Mouse (Mus musculus) bone marrow, adult 2 months (tissue): ENCODE data around the gene Trub1. TPM values are rescaled to one million over a fixed set of nuclear protein-coding genes. Genes with fewer than 3 reads are reported as not detected.

Experiments
- H3K27ac ChIP-seq: fragments of 200-500 bp; 2 replicates; pipeline ENCODE4 v1.5.1; 2012; ENCODE audit warnings: low read depth, mild to moderate bottlenecking, control low read depth, inconsistent platforms, low read length; ENCODE audit not compliant: control insufficient read depth, poor library complexity, insufficient read depth
- H3K4me1 ChIP-seq: fragments of 200-500 bp; 2 replicates; pipeline ENCODE4 v1.6.1; 2011; ENCODE audit warnings: low read length; ENCODE audit not compliant: control insufficient read depth, insufficient read depth
- H3K4me3 ChIP-seq: fragments of 200-500 bp; replicated peaks from 2 replicates; pipeline ENCODE3; 2011; ENCODE audit warnings: mild to moderate bottlenecking, low read depth, low read length, control low read depth; ENCODE audit not compliant: control insufficient read depth
- CTCF ChIP-seq: fragments of 200-500 bp; IDR thresholded peaks from 2 replicates; pipeline ENCODE4 v1.5.1; 2011; ENCODE audit warnings: low read length, control low read depth; ENCODE audit not compliant: control insufficient read depth, insufficient read depth
- POLR2A ChIP-seq: fragments of 200-500 bp; IDR thresholded peaks from 2 replicates; pipeline ENCODE4 v1.6.1; 2011; ENCODE audit warnings: low read depth, mild to moderate bottlenecking, control low read depth, low read length, borderline replicate concordance; ENCODE audit not compliant: control insufficient read depth
- WGBS: fragments of 180-500 bp; shearing (Covaris S2); methylation state at CpG from one replicate; pipeline ENCODE4 v1.1.7; 2018; 5-methylcytosine and 5-hydroxymethylcytosine counted together
- polyA plus RNA-seq: library from polyadenylated mRNA; stranded (reverse); fragments of >200 nt; gene quantifications from 2 replicates; pipeline ENCODE4 v1.2.4, GENCODE M21; 2011; ENCODE audit warnings: low replicate concordance; ENCODE audit not compliant: missing spikeins, insufficient read depth, insufficient read length

The Trub1 gene
- polyA plus RNA-seq, 1 experiment = 8.4 TPM

DNA sequence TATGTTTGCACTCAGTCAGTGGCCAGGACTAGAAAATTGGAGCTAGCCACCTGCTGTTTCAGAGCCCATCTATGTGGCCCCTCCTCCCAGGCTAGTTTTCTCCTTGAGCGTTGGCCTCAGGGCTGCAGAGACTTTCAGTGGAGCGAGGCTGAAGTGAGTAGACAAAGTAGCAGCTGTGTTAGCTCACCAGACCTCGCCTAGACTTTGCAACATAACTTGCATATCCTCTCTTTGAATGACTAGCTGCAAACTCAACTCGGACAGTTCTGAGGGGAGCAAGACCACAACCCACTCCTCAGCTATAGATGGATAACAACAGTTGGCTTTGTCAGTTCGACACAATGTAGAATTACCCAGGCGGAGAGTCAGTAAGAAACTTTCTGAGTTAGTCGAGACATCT lies 81.5 kb downstream of the Trub1 start:
- no peak overlapping the region for H3K27ac ChIP-seq
- H3K4me3 ChIP-seq = no peak overlapping the region
- TF ChIP-seq POLR2A (no peak), CTCF (no peak)
- no peaks in the 10 kb centered on the region for H3K4me1 ChIP-seq
- WGBS = 75% methylated on average over 7 of the region's 7 CpGs

- Histone ChIP-seq H3K4me3 (no peak overlapping the region), H3K4me1 (no peaks in the 10 kb centered on the region), H3K27ac (no peak overlapping the region)
- TF ChIP-seq CTCF = no peak
- no peak for TF ChIP-seq POLR2A
- WGBS = 76% methylated on average over 5 of the region's 5 CpGs
Observed at GRCm38 (mm10) chr19:57536512-57536911, 83.8 kb downstream of the Trub1 start.

GRCm38 (mm10) chr19:57537510-57538182 lies 84.9 kb downstream of the Trub1 start:
- Histone ChIP-seq H3K27ac (no peak overlapping the region), H3K4me3 (no peak overlapping the region), H3K4me1 (no peaks in the 10 kb centered on the region)
- TF ChIP-seq POLR2A (no peak), CTCF (no peak)
- 80% methylated on average over 7 of the region's 7 CpGs for WGBS

GRCm38 (mm10) chr19:57540118-57540517 lies 87.4 kb downstream of the Trub1 start:
- Histone ChIP-seq H3K4me1 (no peaks in the 10 kb centered on the region; the same call in 1 of the 2 replicates), H3K27ac (no peak overlapping the region), H3K4me3 (no peak overlapping the region)
- WGBS = 87% methylated on average over 11 of the region's 11 CpGs
- TF ChIP-seq CTCF (no peak), POLR2A (no peak)

Other genes starting within 250 kb of the Trub1 start
- gene Ablim1, start 138.0 kb upstream of the Trub1 start, polyA plus RNA-seq = 10.7 and 15.5 TPM in 2 replicates
- gene Fam160b1, start 92.2 kb upstream of the Trub1 start, polyA plus RNA-seq = 5.0 and 14.4 TPM in 2 replicates
- 1.4 and 4.2 TPM in 2 replicates for gene Atrnl1, start 158.1 kb downstream of the Trub1 start, polyA plus RNA-seq